Mouse (Mus musculus): ENCODE measurements around the gene Rgl2. TPM values are rescaled to one million over a fixed set of nuclear protein-coding genes. Genes with fewer than 3 reads are reported as not detected.

Gene Rgl2
- polyA plus RNA-seq, 1 experiment from 2014 or later: 51.3 TPM

- Histone ChIP-seq H3K9me3 (ENCODE audit: control insufficient read depth, low read length) (no peaks in the 10 kb centered on the region), H3K27me3 (ENCODE audit: control insufficient read depth, insufficient read depth, low read length) (no peaks in the 10 kb centered on the region), H3K4me1 (ENCODE audit: control insufficient read depth, insufficient read depth, low read length) (peaks cover 22% of the 10 kb centered on the region), H3K36me3 (ENCODE audit: control insufficient read depth, insufficient read depth, low read length) (peaks cover 7% of the 10 kb centered on the region), H3K4me3 (ENCODE audit: low read depth, low read length) (peak overlapping the region; percentile 32; the same call in 1 of the 2 replicates), H3K4me2 (ENCODE audit: low read depth, low read length) (peak overlapping the region; percentile 64), H3K9ac (replicated peaks; ENCODE audit: low read depth, low read length) (no peak overlapping the region), H3K27ac (ENCODE audit: low read depth, low read length) (no peak overlapping the region)
- WGBS: 61% methylated on average over 37 of the region's 37 CpGs
- no peak for ATAC-seq (ENCODE audit: low read depth)
Observed at GRCm38 (mm10) chr17:33918293-33919203, 10.8 kb upstream of the Rgl2 start.

- peaks cover 22% of the 10 kb centered on the region for H3K4me1 ChIP-seq (ENCODE audit: control insufficient read depth, insufficient read depth, low read length)
Observed at GRCm38 (mm10) chr17:33919351-33920281, 9.7 kb upstream of the Rgl2 start.

DNA sequence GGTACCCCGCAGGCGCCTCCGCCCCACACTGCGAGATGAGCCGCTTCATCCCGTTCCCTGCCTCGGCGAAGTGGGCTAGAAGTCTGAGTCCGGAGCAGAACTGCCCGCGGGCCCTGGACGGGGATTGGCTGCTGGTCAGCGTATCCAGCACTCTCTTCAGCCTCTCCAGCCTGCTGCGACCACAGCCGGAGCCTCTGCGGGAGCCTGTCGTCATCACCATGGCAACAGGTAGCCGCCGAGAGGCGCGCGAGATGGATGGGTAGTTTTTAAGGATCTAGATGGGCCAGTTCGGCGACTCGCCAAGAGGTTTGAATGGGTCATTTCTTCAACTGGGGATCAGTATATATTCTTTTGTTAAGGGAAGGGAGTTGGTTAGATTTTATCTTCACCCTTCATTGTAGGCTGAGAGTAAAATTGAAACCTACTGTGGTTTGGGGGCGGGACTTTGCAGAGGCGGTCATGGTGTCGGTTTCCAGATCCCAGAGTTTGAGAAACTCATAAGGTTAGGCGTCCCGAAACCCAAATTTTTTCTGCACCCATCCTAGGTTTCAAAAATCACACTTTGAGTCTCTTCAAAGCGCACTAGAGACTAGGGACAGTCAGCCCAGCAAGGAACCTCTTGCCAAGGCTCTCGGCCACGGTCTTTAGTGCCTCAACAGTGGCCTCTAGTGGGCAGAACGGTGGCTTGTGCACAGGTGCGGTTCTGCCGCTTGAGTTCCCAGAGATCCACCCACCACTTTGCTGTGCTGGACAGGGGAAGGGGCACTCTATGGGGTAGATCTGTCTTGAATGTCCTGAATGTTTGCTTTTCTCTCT is 8.9 kb upstream of the Rgl2 start:
- no peaks in the 10 kb centered on the region for H3K36me3 ChIP-seq (ENCODE audit: control insufficient read depth, insufficient read depth, low read length)
- H3K9me3 ChIP-seq (ENCODE audit: control insufficient read depth, low read length): no peaks in the 10 kb centered on the region
- H3K4me1 ChIP-seq (ENCODE audit: control insufficient read depth, insufficient read depth, low read length): peaks cover 22% of the 10 kb centered on the region
- WGBS: under 1% methylated on average over 36 of the region's 36 CpGs
- 0 out of 2 replicates have a peak, but pooled peaks have one; percentile 7 for ATAC-seq (ENCODE audit: low read depth)
- H3K27ac ChIP-seq (ENCODE audit: low read depth, low read length): peak overlapping the region; percentile 52
- H3K4me3 ChIP-seq (ENCODE audit: low read depth, low read length): peak overlapping the region; percentile 32
- peak overlapping the region; percentile 64 for H3K4me2 ChIP-seq (ENCODE audit: low read depth, low read length)
- peak overlapping the region; percentile 54 for H3K9ac ChIP-seq (replicated peaks; ENCODE audit: low read depth, low read length)
- H3K27me3 ChIP-seq (ENCODE audit: control insufficient read depth, insufficient read depth, low read length): no peaks in the 10 kb centered on the region

More at GRCm38 (mm10) chr17:33919351-33920281, 9.7 kb upstream of the Rgl2 start:
- no peak for ATAC-seq (ENCODE audit: low read depth)
- H3K36me3 ChIP-seq (ENCODE audit: control insufficient read depth, insufficient read depth, low read length): no peaks in the 10 kb centered on the region
- peak overlapping the region; percentile 64 for H3K4me2 ChIP-seq (ENCODE audit: low read depth, low read length)
- peak overlapping the region; percentile 52 for H3K27ac ChIP-seq (ENCODE audit: low read depth, low read length)
- H3K27me3 ChIP-seq (ENCODE audit: control insufficient read depth, insufficient read depth, low read length): no peaks in the 10 kb centered on the region
- peak overlapping the region; percentile 32 for H3K4me3 ChIP-seq (ENCODE audit: low read depth, low read length)
- peak overlapping the region; percentile 54 for H3K9ac ChIP-seq (replicated peaks; ENCODE audit: low read depth, low read length)
- H3K9me3 ChIP-seq (ENCODE audit: control insufficient read depth, low read length): no peaks in the 10 kb centered on the region
- WGBS: under 1% methylated on average over 52 of the region's 52 CpGs

DNA sequence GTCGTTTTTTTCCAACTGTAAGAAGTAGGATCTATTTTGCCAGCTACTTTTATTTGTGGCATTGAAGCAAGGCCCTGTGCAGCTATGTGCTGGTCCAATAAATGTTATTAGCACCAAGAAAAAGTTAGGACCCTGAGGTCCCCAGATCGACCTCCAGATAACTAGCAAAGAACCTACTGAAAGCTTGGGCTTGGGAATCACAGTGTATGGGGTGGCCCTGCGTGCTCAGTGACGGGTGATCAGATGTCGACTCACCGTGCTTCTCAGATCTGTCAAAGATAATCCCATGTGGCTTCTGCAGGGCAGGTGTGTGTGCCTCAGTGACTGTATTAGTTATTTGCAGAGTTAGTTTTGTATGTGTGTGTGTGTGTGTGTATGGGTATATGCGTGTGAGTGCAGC is 8.0 kb upstream of the Rgl2 start:
- Histone ChIP-seq H3K27me3 (ENCODE audit: control insufficient read depth, insufficient read depth, low read length) (no peaks in the 10 kb centered on the region), H3K4me2 (ENCODE audit: low read depth, low read length) (peak overlapping the region; percentile 4; the same call in 1 of the 2 replicates), H3K9ac (replicated peaks; ENCODE audit: low read depth, low read length) (no peak overlapping the region), H3K9me3 (ENCODE audit: control insufficient read depth, low read length) (no peaks in the 10 kb centered on the region), H3K36me3 (ENCODE audit: control insufficient read depth, insufficient read depth, low read length) (0 out of 2 replicates have a peak, but pooled peaks cover 3% of the 10 kb centered on the region), H3K4me1 (ENCODE audit: control insufficient read depth, insufficient read depth, low read length) (peaks cover 22% of the 10 kb centered on the region), H3K27ac (ENCODE audit: low read depth, low read length) (no peak overlapping the region), H3K4me3 (ENCODE audit: low read depth, low read length) (no peak overlapping the region)
- WGBS: 92% methylated on average over 7 of the region's 7 CpGs
- ATAC-seq (ENCODE audit: low read depth): no peak

- no peak for ATAC-seq (ENCODE audit: low read depth)
- H3K9me3 ChIP-seq (ENCODE audit: control insufficient read depth, low read length): no peaks in the 10 kb centered on the region
- no peak overlapping the region for H3K9ac ChIP-seq (replicated peaks; ENCODE audit: low read depth, low read length)
- 0 out of 2 replicates have a peak, but pooled peaks cover 3% of the 10 kb centered on the region for H3K36me3 ChIP-seq (ENCODE audit: control insufficient read depth, insufficient read depth, low read length)
- H3K4me2 ChIP-seq (ENCODE audit: low read depth, low read length): no peak overlapping the region
- H3K27ac ChIP-seq (ENCODE audit: low read depth, low read length): no peak overlapping the region
- H3K4me3 ChIP-seq (ENCODE audit: low read depth, low read length): no peak overlapping the region
- peaks cover 11% of the 10 kb centered on the region; the same call in 1 of the 2 replicates for H3K4me1 ChIP-seq (ENCODE audit: control insufficient read depth, insufficient read depth, low read length)
- WGBS: 82% methylated on average over 10 of the region's 10 CpGs
- no peaks in the 10 kb centered on the region for H3K27me3 ChIP-seq (ENCODE audit: control insufficient read depth, insufficient read depth, low read length)
Observed at GRCm38 (mm10) chr17:33924577-33925283, 4.6 kb upstream of the Rgl2 start.

DNA sequence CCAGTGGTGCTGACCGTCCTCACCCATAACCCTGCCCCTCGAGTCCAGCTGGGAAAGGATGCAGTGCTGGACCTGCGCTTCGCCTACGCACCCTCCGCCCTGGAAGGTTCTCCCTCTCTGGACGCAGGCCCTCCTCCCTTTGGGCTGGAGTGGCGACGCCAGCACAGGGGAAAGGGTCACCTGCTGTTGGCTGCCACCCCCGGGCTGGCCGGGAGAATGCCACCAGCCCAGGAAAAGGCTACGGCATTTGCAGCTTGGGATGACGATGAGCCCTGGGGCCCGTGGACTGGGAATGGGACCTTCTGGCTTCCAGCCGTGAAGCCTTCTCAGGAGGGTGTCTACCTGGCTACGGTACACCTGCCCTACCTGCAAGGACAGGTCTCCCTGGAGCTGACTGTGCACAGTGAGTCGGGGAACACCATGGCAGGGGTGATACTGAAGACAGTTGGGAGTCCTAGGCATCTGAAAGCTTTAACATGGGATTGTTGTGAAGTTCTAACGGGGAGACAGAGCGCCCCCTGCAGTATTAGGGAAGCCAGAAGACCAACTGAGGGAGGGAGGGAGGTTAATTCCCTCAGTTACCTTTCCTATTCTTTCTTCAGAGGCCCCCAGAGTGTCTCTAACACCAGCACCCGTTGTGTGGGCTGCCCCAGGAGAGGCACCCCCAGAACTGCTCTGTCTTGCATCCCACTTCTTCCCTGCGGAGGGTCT is 3.8 kb upstream of the Rgl2 start:
- Histone ChIP-seq H3K4me1 (ENCODE audit: control insufficient read depth, insufficient read depth, low read length) (peaks cover 5% of the 10 kb centered on the region; the same call in 1 of the 2 replicates), H3K9ac (replicated peaks; ENCODE audit: low read depth, low read length) (no peak overlapping the region), H3K4me3 (ENCODE audit: low read depth, low read length) (no peak overlapping the region), H3K36me3 (ENCODE audit: control insufficient read depth, insufficient read depth, low read length) (0 out of 2 replicates have a peak, but pooled peaks cover 3% of the 10 kb centered on the region), H3K27me3 (ENCODE audit: control insufficient read depth, insufficient read depth, low read length) (no peaks in the 10 kb centered on the region), H3K9me3 (ENCODE audit: control insufficient read depth, low read length) (no peaks in the 10 kb centered on the region), H3K27ac (ENCODE audit: low read depth, low read length) (no peak overlapping the region), H3K4me2 (ENCODE audit: low read depth, low read length) (no peak overlapping the region)
- WGBS: 81% methylated on average over 21 of the region's 21 CpGs
- no peak for ATAC-seq (ENCODE audit: low read depth)

- peaks cover 9% of the 10 kb centered on the region for H3K4me1 ChIP-seq (ENCODE audit: control insufficient read depth, insufficient read depth, low read length)
- 0 out of 2 replicates have a peak overlapping the region, but pooled peaks have one; percentile 6 for H3K4me2 ChIP-seq (ENCODE audit: low read depth, low read length)
- no peaks in the 10 kb centered on the region for H3K9me3 ChIP-seq (ENCODE audit: control insufficient read depth, low read length)
- H3K27me3 ChIP-seq (ENCODE audit: control insufficient read depth, insufficient read depth, low read length): no peaks in the 10 kb centered on the region
- no peak overlapping the region for H3K9ac ChIP-seq (replicated peaks; ENCODE audit: low read depth, low read length)
- H3K4me3 ChIP-seq (ENCODE audit: low read depth, low read length): no peak overlapping the region
- ATAC-seq (ENCODE audit: low read depth): no peak
- WGBS: 83% methylated on average over 17 of the region's 17 CpGs
- 0 out of 2 replicates have a peak, but pooled peaks cover 3% of the 10 kb centered on the region for H3K36me3 ChIP-seq (ENCODE audit: control insufficient read depth, insufficient read depth, low read length)
- no peak overlapping the region for H3K27ac ChIP-seq (ENCODE audit: low read depth, low read length)
Observed at GRCm38 (mm10) chr17:33926207-33926932, 3.0 kb upstream of the Rgl2 start.
